Comparison of ENCODE assay signal across 21 mouse cellular contexts in genomic region chr8:86016806-86017205, GRCm38 (mm10).
DNase-seq lines count a peak whose midpoint lies in the region; ATAC-seq and TF ChIP-seq lines count a peak whose summit lies in the region.
"Had no signal": no experiment of that assay in that cellular context is flagged by ENCODE, and none has a peak within 500 bp of the region (broad histone marks: within the 10 kb centered on the region; RNA-seq: fewer than 3 reads in every experiment).

No protein-coding gene starts in this region.

- ATAC-seq in hindbrain, embryonic 14.5 days (ENCODE audit: low FRiP score): no peak
- ATAC-seq in hindbrain, embryonic 13.5 days (ENCODE audit: low FRiP score): no peak
- no peak for ATAC-seq in midbrain, postnatal 0 days (ENCODE audit: low FRiP score)
- ATAC-seq in midbrain, embryonic 13.5 days: no peak
- ATAC-seq: forebrain, embryonic 15.5 days; inflammation-experienced regulatory T-cells, adult 6 months; intestine, postnatal 0 days had no signal

- DNase-seq in cerebellum, postnatal 10 days: peak; percentile 69 to 71
- DNase-seq in cerebellum, adult 11-12 months: no peak
- DNase-seq in hindbrain, embryonic 14.5 days (ENCODE audit: low spot score): peak; percentile 40
- DNase-seq in midbrain, postnatal 0 days (ENCODE audit: low spot score): peak; percentile 49
- peak; percentile 37 for DNase-seq in brain, adult 2 months (ENCODE audit: low read depth, low spot score)
- DNase-seq in urinary bladder, adult 18-20 months (ENCODE audit: low spot score in 2 of 2): no peak
- DNase-seq: adrenal gland, adult 8-10 months; adrenal gland, postnatal 36 days; gastrocnemius, postnatal 10 days; heart, adult 18-20 months; heart, postnatal 10 days; heart, postnatal 4 days; kidney, adult 8-10 months had no signal

- TF ChIP-seq CTCF in midbrain, postnatal 0 days (IDR thresholded peaks at IDR 0.05): no peak

- H3K4me3 ChIP-seq in hindbrain, embryonic 14.5 days (replicated peaks; ENCODE audit: low read length): no peak overlapping the region
- H3K4me3 ChIP-seq in hindbrain, embryonic 13.5 days: no peak overlapping the region
- H3K4me3 ChIP-seq in midbrain, postnatal 0 days (ENCODE audit: low read depth, low read length): no peak overlapping the region
- no peak overlapping the region for H3K4me3 ChIP-seq in midbrain, embryonic 13.5 days (replicated peaks)
- H3K4me3 ChIP-seq: forebrain, embryonic 15.5 days; heart, embryonic 10.5 days; hindbrain, embryonic 15.5 days had no signal

- H3K36me3 ChIP-seq in hindbrain, embryonic 14.5 days (replicated peaks; ENCODE audit: control insufficient read depth, insufficient read depth): peaks cover 4% of the 10 kb centered on the region; the same call in 1 of the 2 replicates
- H3K36me3 ChIP-seq in hindbrain, embryonic 13.5 days: peaks cover 4% of the 10 kb centered on the region; the same call in 1 of the 2 replicates
- H3K36me3 ChIP-seq in midbrain, postnatal 0 days (ENCODE audit: insufficient read depth, low read length): no peaks in the 10 kb centered on the region; the same call in 1 of the 2 replicates
- peaks cover 4% of the 10 kb centered on the region for H3K36me3 ChIP-seq in midbrain, embryonic 13.5 days
- H3K36me3 ChIP-seq: forebrain, embryonic 15.5 days had no signal

- WGBS in hindbrain, embryonic 14.5 days: 49% methylated on average over 2 of the region's 2 CpGs
- 69% methylated on average over 2 of the region's 2 CpGs for WGBS in hindbrain, embryonic 13.5 days
- WGBS in midbrain, postnatal 0 days: 37% methylated on average over 2 of the region's 2 CpGs
- 67% methylated on average over 2 of the region's 2 CpGs for WGBS in midbrain, embryonic 13.5 days

- no peaks in the 10 kb centered on the region for H3K27me3 ChIP-seq in hindbrain, embryonic 14.5 days (ENCODE audit: control insufficient read depth, insufficient read depth, low read length)
- H3K27me3 ChIP-seq in hindbrain, embryonic 13.5 days: no peaks in the 10 kb centered on the region
- H3K27me3 ChIP-seq in midbrain, postnatal 0 days (ENCODE audit: insufficient read depth, low read length): no peaks in the 10 kb centered on the region
- no peaks in the 10 kb centered on the region for H3K27me3 ChIP-seq in midbrain, embryonic 13.5 days
- H3K27me3 ChIP-seq: CH12.LX; forebrain, embryonic 15.5 days; hindbrain, embryonic 15.5 days had no signal

- no peak overlapping the region for H3K9ac ChIP-seq in hindbrain, embryonic 14.5 days
- no peak overlapping the region for H3K9ac ChIP-seq in hindbrain, embryonic 13.5 days
- H3K9ac ChIP-seq in midbrain, postnatal 0 days (replicated peaks; ENCODE audit: low read length, poor library complexity, severe bottlenecking): no peak overlapping the region
- no peak overlapping the region for H3K9ac ChIP-seq in midbrain, embryonic 13.5 days (replicated peaks)
- H3K9ac ChIP-seq: forebrain, embryonic 15.5 days; hindbrain, embryonic 15.5 days had no signal

- no peak overlapping the region for H3K27ac ChIP-seq in hindbrain, embryonic 14.5 days
- H3K27ac ChIP-seq in hindbrain, embryonic 13.5 days: no peak overlapping the region
- H3K27ac ChIP-seq in midbrain, postnatal 0 days (ENCODE audit: low read depth, low read length): no peak overlapping the region
- H3K27ac ChIP-seq in midbrain, embryonic 13.5 days: no peak overlapping the region
- H3K27ac ChIP-seq: forebrain, embryonic 15.5 days; heart, embryonic 10.5 days; hindbrain, embryonic 15.5 days had no signal

- no peak overlapping the region for H3K4me2 ChIP-seq in hindbrain, embryonic 14.5 days (replicated peaks)
- no peak overlapping the region for H3K4me2 ChIP-seq in hindbrain, embryonic 13.5 days
- no peak overlapping the region for H3K4me2 ChIP-seq in midbrain, postnatal 0 days (ENCODE audit: low read depth, low read length, poor library complexity, severe bottlenecking)
- H3K4me2 ChIP-seq in midbrain, embryonic 13.5 days (replicated peaks): no peak overlapping the region
- H3K4me2 ChIP-seq: forebrain, embryonic 15.5 days; hindbrain, embryonic 15.5 days had no signal

- H3K9me3 ChIP-seq in hindbrain, embryonic 14.5 days (ENCODE audit: control insufficient read depth, low read length): no peaks in the 10 kb centered on the region
- no peaks in the 10 kb centered on the region for H3K9me3 ChIP-seq in hindbrain, embryonic 13.5 days
- no peaks in the 10 kb centered on the region for H3K9me3 ChIP-seq in midbrain, postnatal 0 days (ENCODE audit: low read length)
- H3K9me3 ChIP-seq in midbrain, embryonic 13.5 days: no peaks in the 10 kb centered on the region
- H3K9me3 ChIP-seq: forebrain, embryonic 15.5 days; heart, embryonic 10.5 days; hindbrain, embryonic 15.5 days had no signal

- H3K4me1 ChIP-seq in hindbrain, embryonic 14.5 days (replicated peaks; ENCODE audit: control insufficient read depth, insufficient read depth, low read length): no peaks in the 10 kb centered on the region
- peaks cover 3% of the 10 kb centered on the region; the same call in 1 of the 2 replicates for H3K4me1 ChIP-seq in hindbrain, embryonic 13.5 days (replicated peaks)
- no peaks in the 10 kb centered on the region for H3K4me1 ChIP-seq in midbrain, postnatal 0 days (ENCODE audit: insufficient read depth, low read length)
- H3K4me1 ChIP-seq in midbrain, embryonic 13.5 days (replicated peaks): 0 out of 2 replicates have a peak, but pooled peaks cover 4% of the 10 kb centered on the region
- H3K4me1 ChIP-seq: forebrain, embryonic 15.5 days; heart, embryonic 10.5 days had no signal

Comparison
In these comparisons a context has a peak if more than half of its experiments do, and no peak if none do; other contexts are left out.
1. DNase-seq: peak in cerebellum, postnatal 10 days (2 of 2), hindbrain, embryonic 14.5 days (single experiment), midbrain, postnatal 0 days (single experiment) and brain, adult 2 months (single experiment); none in cerebellum, adult 11-12 months (single experiment) and urinary bladder, adult 18-20 months (0 of 2).